ENCODE assay signal across 8 mouse cellular contexts in genomic region chr3:50905274-50905992, GRCm38 (mm10).
DNase-seq lines count a peak whose midpoint lies in the region; ATAC-seq lines count a peak whose summit lies in the region.

No protein-coding gene starts in this region.

- WGBS in lung, embryonic 15.5 days: 18% methylated on average over 16 of the region's 16 CpGs
- 11% methylated on average over 16 of the region's 16 CpGs for WGBS in midbrain, embryonic 12.5 days

- peak overlapping the region; percentile 39; the same call in 1 of the 2 replicates for H3K27ac ChIP-seq in lung, embryonic 15.5 days
- H3K27ac ChIP-seq in midbrain, embryonic 12.5 days (replicated peaks): peak overlapping the region; percentile 47; the same call in 1 of the 2 replicates

- ATAC-seq in lung, embryonic 15.5 days (ENCODE audit: borderline replicate concordance, extremely low read depth, low FRiP score, low TSS enrichment): peak; percentile 56
- peak; percentile 36; the same call in 1 of the 2 replicates for ATAC-seq in midbrain, embryonic 12.5 days (ENCODE audit: low FRiP score, low read depth)

- no peak for DNase-seq in lung, postnatal 10 days
- peak; percentile 14 for DNase-seq in forelimb bud, embryonic 11.5 days (ENCODE audit: low read depth, low spot score)
- peak; percentile 38 to 71 for DNase-seq in kidney, postnatal 25 days
- no peak for DNase-seq in right cerebral cortex, postnatal 4 days
- no peak for DNase-seq in layer of hippocampus, adult 11-12 months (ENCODE audit: low spot score)
- no peak for DNase-seq in adrenal gland, adult 2 months

- no peaks in the 10 kb centered on the region for H3K9me3 ChIP-seq in lung, embryonic 15.5 days
- no peaks in the 10 kb centered on the region for H3K9me3 ChIP-seq in midbrain, embryonic 12.5 days

- no peaks in the 10 kb centered on the region for H3K36me3 ChIP-seq in lung, embryonic 15.5 days
- H3K36me3 ChIP-seq in midbrain, embryonic 12.5 days: no peaks in the 10 kb centered on the region

- H3K4me2 ChIP-seq in lung, embryonic 15.5 days: peak overlapping the region; percentile 70
- peak overlapping the region; percentile 55 for H3K4me2 ChIP-seq in midbrain, embryonic 12.5 days (replicated peaks)

- H3K4me1 ChIP-seq in lung, embryonic 15.5 days: peaks cover 9% of the 10 kb centered on the region; the same call in 1 of the 2 replicates
- H3K4me1 ChIP-seq in midbrain, embryonic 12.5 days: peaks cover 22% of the 10 kb centered on the region

- H3K27me3 ChIP-seq in lung, embryonic 15.5 days: no peaks in the 10 kb centered on the region
- H3K27me3 ChIP-seq in midbrain, embryonic 12.5 days: 0 out of 2 replicates have a peak, but pooled peaks cover 3% of the 10 kb centered on the region

- peak overlapping the region; percentile 39; the same call in 1 of the 2 replicates for H3K4me3 ChIP-seq in lung, embryonic 15.5 days
- peak overlapping the region; percentile 18; the same call in 1 of the 2 replicates for H3K4me3 ChIP-seq in midbrain, embryonic 12.5 days

- H3K9ac ChIP-seq in lung, embryonic 15.5 days: no peak overlapping the region
- H3K9ac ChIP-seq in midbrain, embryonic 12.5 days (replicated peaks): no peak overlapping the region

Comparison
In these comparisons a context has a peak if more than half of its experiments do, and no peak if none do; other contexts are left out.
1. DNase-seq: peak in forelimb bud, embryonic 11.5 days (single experiment) and kidney, postnatal 25 days (2 of 2); none in lung, postnatal 10 days (single experiment), right cerebral cortex, postnatal 4 days (single experiment), layer of hippocampus, adult 11-12 months (single experiment) and adrenal gland, adult 2 months (single experiment).